Mouse (Mus musculus) neural tube, embryonic 14.5 days (tissue): Measurements from ENCODE around the gene Gm17428. TPM values are rescaled to one million over a fixed set of nuclear protein-coding genes. Genes with fewer than 3 reads are reported as not detected.

Experiments
- ATAC-seq: fragments of 200-750 bp; cut with Nextera tagmentation; 2 replicates; pipeline ENCODE4 v1.8.0; 2017; ENCODE audit warnings: low read depth, mild to moderate bottlenecking, moderate TSS enrichment, moderate library complexity
- H3K27ac ChIP-seq: fragments of 300-500 bp; sonication (generic); 2 replicates; pipeline ENCODE4 v1.5.1; 2014; ENCODE audit warnings: low read depth, mild to moderate bottlenecking, control low read depth, low read length, moderate library complexity, mixed read lengths
- H3K27me3 ChIP-seq: fragments of 300-500 bp; sonication (generic); 2 replicates; pipeline ENCODE4 v1.6.1; 2014; ENCODE audit warnings: low read length; ENCODE audit not compliant: control insufficient read depth, insufficient read depth
- H3K36me3 ChIP-seq: fragments of 300-500 bp; sonication (generic); 2 replicates; pipeline ENCODE4 v1.6.1; 2014; ENCODE audit warnings: low read length, mixed read lengths; ENCODE audit not compliant: control insufficient read depth, insufficient read depth
- H3K4me1 ChIP-seq: fragments of 300-500 bp; sonication (generic); 2 replicates; pipeline ENCODE4 v1.6.1; 2014; ENCODE audit warnings: low read length; ENCODE audit not compliant: control insufficient read depth, insufficient read depth
- H3K4me2 ChIP-seq: fragments of 300-500 bp; sonication (generic); 2 replicates; pipeline ENCODE4 v1.6.1; 2014; ENCODE audit warnings: mild to moderate bottlenecking, low read depth, low read length, control low read depth
- H3K4me3 ChIP-seq: fragments of 300-500 bp; sonication (generic); 2 replicates; pipeline ENCODE4 v1.5.1; 2014; ENCODE audit warnings: low read depth, low read length, control low read depth, mixed read lengths
- H3K9ac ChIP-seq: fragments of 300-500 bp; sonication (generic); replicated peaks from 2 replicates; pipeline ENCODE4 v1.6.1; 2014; ENCODE audit warnings: low read depth, mild to moderate bottlenecking, control low read depth, low read length, mixed read lengths
- H3K9me3 ChIP-seq: fragments of 300-500 bp; sonication (generic); 2 replicates; pipeline ENCODE4 v1.6.1; 2016; ENCODE audit warnings: low read length; ENCODE audit not compliant: control insufficient read depth
- WGBS: fragments of 180-500 bp; shearing (Covaris S2); extraction: QIAGEN DNeasy Blood & Tissue Kit; methylation state at CpG from one replicate; pipeline ENCODE4 v1.1.7; 2014; 5-methylcytosine and 5-hydroxymethylcytosine counted together
- polyA plus RNA-seq: library from polyadenylated mRNA; unstranded; fragments of >200 nt; fragmentation: Nextera tagmentation; extraction: Ambion mirVana; gene quantifications from 2 replicates; pipeline ENCODE4 v1.2.1, GENCODE M21; 2014

The Gm17428 gene
- polyA plus RNA-seq, 1 experiment from 2014 or later, result not detected

- Histone ChIP-seq H3K9me3 (no peaks in the 10 kb centered on the region), H3K9ac (no peak overlapping the region), H3K4me1 (no peaks in the 10 kb centered on the region), H3K4me2 (no peak overlapping the region), H3K27ac (no peak overlapping the region), H3K4me3 (no peak overlapping the region), H3K36me3 (no peaks in the 10 kb centered on the region), H3K27me3 (no peaks in the 10 kb centered on the region)
- ATAC-seq, result no peak
- 94% methylated on average over 2 of the region's 2 CpGs for WGBS
Observed at GRCm38 (mm10) chr14:55001446-55001845, 24.7 kb downstream of the Gm17428 start.

- Histone ChIP-seq H3K4me1 (no peaks in the 10 kb centered on the region), H3K4me3 (no peak overlapping the region), H3K4me2 (no peak overlapping the region), H3K9ac (no peak overlapping the region), H3K36me3 (no peaks in the 10 kb centered on the region), H3K27me3 (no peaks in the 10 kb centered on the region), H3K27ac (no peak overlapping the region), H3K9me3 (no peaks in the 10 kb centered on the region)
- no peak for ATAC-seq
- 65% methylated on average over 12 of the region's 12 CpGs for WGBS
Observed at GRCm38 (mm10) chr14:55001938-55002686, 25.4 kb downstream of the Gm17428 start.

GRCm38 (mm10) chr14:55002687-55003120, 26.0 kb downstream of the Gm17428 start:
- Histone ChIP-seq H3K4me3 (no peak overlapping the region), H3K9ac (no peak overlapping the region), H3K9me3 (no peaks in the 10 kb centered on the region), H3K36me3 (no peaks in the 10 kb centered on the region), H3K4me2 (no peak overlapping the region), H3K4me1 (no peaks in the 10 kb centered on the region), H3K27ac (no peak overlapping the region), H3K27me3 (no peaks in the 10 kb centered on the region)
- no peak for ATAC-seq
- WGBS, result 72% methylated on average over 7 of the region's 7 CpGs

GRCm38 (mm10) chr14:55003878-55004855, 27.4 kb downstream of the Gm17428 start:
- H3K27ac ChIP-seq, result no peak overlapping the region
- 78% methylated on average over 18 of the region's 18 CpGs for WGBS
- H3K4me1 ChIP-seq, result no peaks in the 10 kb centered on the region
- H3K36me3 ChIP-seq, result no peaks in the 10 kb centered on the region
- no peak overlapping the region for H3K4me2 ChIP-seq
- no peaks in the 10 kb centered on the region for H3K9me3 ChIP-seq
- H3K9ac ChIP-seq, result no peak overlapping the region
- no peak for ATAC-seq
- no peak overlapping the region for H3K4me3 ChIP-seq
- no peaks in the 10 kb centered on the region for H3K27me3 ChIP-seq

GRCm38 (mm10) chr14:55005506-55005905, 28.8 kb downstream of the Gm17428 start:
- Histone ChIP-seq H3K36me3 (no peaks in the 10 kb centered on the region), H3K4me1 (no peaks in the 10 kb centered on the region), H3K27me3 (no peaks in the 10 kb centered on the region), H3K4me2 (no peak overlapping the region), H3K9ac (no peak overlapping the region), H3K4me3 (no peak overlapping the region), H3K9me3 (no peaks in the 10 kb centered on the region), H3K27ac (no peak overlapping the region)
- 78% methylated on average over 2 of the region's 2 CpGs for WGBS
- ATAC-seq, result no peak

GRCm38 (mm10) chr14:55005967-55006366, 29.2 kb downstream of the Gm17428 start:
- no peaks in the 10 kb centered on the region for H3K9me3 ChIP-seq
- WGBS, result 84% methylated on average over 8 of the region's 8 CpGs
- H3K4me1 ChIP-seq, result no peaks in the 10 kb centered on the region
- no peak overlapping the region for H3K9ac ChIP-seq
- no peak overlapping the region for H3K4me3 ChIP-seq
- no peak for ATAC-seq
- no peak overlapping the region for H3K4me2 ChIP-seq
- no peaks in the 10 kb centered on the region for H3K36me3 ChIP-seq
- no peak overlapping the region for H3K27ac ChIP-seq
- no peaks in the 10 kb centered on the region for H3K27me3 ChIP-seq

GRCm38 (mm10) chr14:55006541-55006940, 29.8 kb downstream of the Gm17428 start:
- Histone ChIP-seq H3K4me2 (no peak overlapping the region), H3K36me3 (no peaks in the 10 kb centered on the region), H3K4me1 (no peaks in the 10 kb centered on the region), H3K27me3 (no peaks in the 10 kb centered on the region), H3K4me3 (no peak overlapping the region), H3K9ac (no peak overlapping the region), H3K9me3 (no peaks in the 10 kb centered on the region), H3K27ac (no peak overlapping the region)
- 73% methylated on average over 3 of the region's 3 CpGs for WGBS
- no peak for ATAC-seq

- no peaks in the 10 kb centered on the region for H3K4me1 ChIP-seq
- H3K4me3 ChIP-seq, result no peak overlapping the region
- H3K9ac ChIP-seq, result no peak overlapping the region
- WGBS, result 89% methylated on average over 9 of the region's 9 CpGs
- no peaks in the 10 kb centered on the region for H3K36me3 ChIP-seq
- H3K27me3 ChIP-seq, result no peaks in the 10 kb centered on the region
- H3K4me2 ChIP-seq, result no peak overlapping the region
- no peaks in the 10 kb centered on the region for H3K9me3 ChIP-seq
- ATAC-seq, result no peak
- no peak overlapping the region for H3K27ac ChIP-seq
Observed at GRCm38 (mm10) chr14:55007120-55007908, 30.6 kb downstream of the Gm17428 start.
